Mouse (Mus musculus): ENCODE measurements around the gene Pak1. TPM values are rescaled to one million over a fixed set of nuclear protein-coding genes. Genes with fewer than 3 reads are reported as not detected.

Gene Pak1
- total and polyA plus RNA-seq, 3 experiments: 1.1 to 1.6 (median 1.2) TPM

GRCm38 (mm10) chr7:97867866-97868265 lies 79.5 kb downstream of the Pak1 start:
- no peaks in the 10 kb centered on the region for H3K36me3 ChIP-seq (ENCODE audit: control insufficient read depth, insufficient read depth, low read length)
- no peaks in the 10 kb centered on the region for H3K79me2 ChIP-seq (replicated peaks; ENCODE audit: control insufficient read depth, insufficient read depth, low read length)
- WGBS: 74% methylated on average over 5 of the region's 5 CpGs
- no peak overlapping the region for H3K9ac ChIP-seq (ENCODE audit: low read depth, low read length)
- intact Hi-C loops (cut with DNase I): no loop called here
- DNase-seq: no peak
- TF ChIP-seq POLR2A (IDR thresholded peaks at IDR 0.05; ENCODE audit: insufficient read depth, low read depth, low read length): no peak
- no peak for TF ChIP-seq CTCF (IDR thresholded peaks at IDR 0.05)
- TF ChIP-seq EP300 (IDR thresholded peaks at IDR 0.05; ENCODE audit: insufficient read depth, low read depth, low read length): no peak
- H3K4me1 ChIP-seq (ENCODE audit: control insufficient read depth, insufficient read depth, low read length): no peaks in the 10 kb centered on the region
- H3K27ac ChIP-seq: no peak overlapping the region
- H3K27me3 ChIP-seq (ENCODE audit: control insufficient read depth, insufficient read depth, low read length): no peaks in the 10 kb centered on the region
- H3K4me3 ChIP-seq: no peak overlapping the region

- no peaks in the 10 kb centered on the region for H3K4me1 ChIP-seq (ENCODE audit: control insufficient read depth, insufficient read depth, low read length)
- intact Hi-C loops (cut with DNase I): no loop called here
- WGBS: 88% methylated on average over 1 of the region's 1 CpGs
- H3K36me3 ChIP-seq (ENCODE audit: control insufficient read depth, insufficient read depth, low read length): no peaks in the 10 kb centered on the region
- no peak overlapping the region for H3K27ac ChIP-seq
- H3K9ac ChIP-seq (ENCODE audit: low read depth, low read length): no peak overlapping the region
- DNase-seq: no peak
- no peaks in the 10 kb centered on the region for H3K79me2 ChIP-seq (replicated peaks; ENCODE audit: control insufficient read depth, insufficient read depth, low read length)
- TF ChIP-seq CTCF (IDR thresholded peaks at IDR 0.05) (no peak), EP300 (IDR thresholded peaks at IDR 0.05; ENCODE audit: insufficient read depth, low read depth, low read length) (no peak), POLR2A (IDR thresholded peaks at IDR 0.05; ENCODE audit: insufficient read depth, low read depth, low read length) (no peak)
- H3K4me3 ChIP-seq: no peak overlapping the region
- H3K27me3 ChIP-seq (ENCODE audit: control insufficient read depth, insufficient read depth, low read length): no peaks in the 10 kb centered on the region
Observed at GRCm38 (mm10) chr7:97868766-97869165, 80.4 kb downstream of the Pak1 start.

GRCm38 (mm10) chr7:97872396-97872795 lies 84.1 kb downstream of the Pak1 start:
- intact Hi-C loops (cut with DNase I): no loop called here
- H3K4me1 ChIP-seq (ENCODE audit: control insufficient read depth, insufficient read depth, low read length): no peaks in the 10 kb centered on the region
- no peaks in the 10 kb centered on the region for H3K27me3 ChIP-seq (ENCODE audit: control insufficient read depth, insufficient read depth, low read length)
- WGBS: 92% methylated on average over 4 of the region's 4 CpGs
- H3K9ac ChIP-seq (ENCODE audit: low read depth, low read length): no peak overlapping the region
- H3K79me2 ChIP-seq (replicated peaks; ENCODE audit: control insufficient read depth, insufficient read depth, low read length): no peaks in the 10 kb centered on the region
- H3K36me3 ChIP-seq (ENCODE audit: control insufficient read depth, insufficient read depth, low read length): no peaks in the 10 kb centered on the region
- no peak for TF ChIP-seq POLR2A (IDR thresholded peaks at IDR 0.05; ENCODE audit: insufficient read depth, low read depth, low read length)
- TF ChIP-seq EP300 (IDR thresholded peaks at IDR 0.05; ENCODE audit: insufficient read depth, low read depth, low read length): no peak
- TF ChIP-seq CTCF (IDR thresholded peaks at IDR 0.05): no peak
- no peak overlapping the region for H3K27ac ChIP-seq
- DNase-seq: no peak
- no peak overlapping the region for H3K4me3 ChIP-seq

- Histone ChIP-seq H3K79me2 (replicated peaks; ENCODE audit: control insufficient read depth, insufficient read depth, low read length) (no peaks in the 10 kb centered on the region), H3K4me3 (no peak overlapping the region), H3K4me1 (ENCODE audit: control insufficient read depth, insufficient read depth, low read length) (no peaks in the 10 kb centered on the region), H3K9ac (ENCODE audit: low read depth, low read length) (no peak overlapping the region), H3K27me3 (ENCODE audit: control insufficient read depth, insufficient read depth, low read length) (no peaks in the 10 kb centered on the region), H3K36me3 (ENCODE audit: control insufficient read depth, insufficient read depth, low read length) (no peaks in the 10 kb centered on the region), H3K27ac (no peak overlapping the region)
- TF ChIP-seq CTCF (IDR thresholded peaks at IDR 0.05) (no peak), POLR2A (IDR thresholded peaks at IDR 0.05; ENCODE audit: insufficient read depth, low read depth, low read length) (no peak), EP300 (IDR thresholded peaks at IDR 0.05; ENCODE audit: insufficient read depth, low read depth, low read length) (no peak)
- intact Hi-C loops (cut with DNase I): no loop called here
- DNase-seq: no peak
Observed at GRCm38 (mm10) chr7:97873317-97873716, 85.0 kb downstream of the Pak1 start.

- Histone ChIP-seq H3K27me3 (ENCODE audit: control insufficient read depth, insufficient read depth, low read length) (no peaks in the 10 kb centered on the region), H3K79me2 (replicated peaks; ENCODE audit: control insufficient read depth, insufficient read depth, low read length) (no peaks in the 10 kb centered on the region), H3K4me1 (ENCODE audit: control insufficient read depth, insufficient read depth, low read length) (no peaks in the 10 kb centered on the region), H3K36me3 (ENCODE audit: control insufficient read depth, insufficient read depth, low read length) (no peaks in the 10 kb centered on the region), H3K9ac (ENCODE audit: low read depth, low read length) (no peak overlapping the region), H3K27ac (no peak overlapping the region), H3K4me3 (no peak overlapping the region)
- TF ChIP-seq EP300 (IDR thresholded peaks at IDR 0.05; ENCODE audit: insufficient read depth, low read depth, low read length) (no peak), POLR2A (IDR thresholded peaks at IDR 0.05; ENCODE audit: insufficient read depth, low read depth, low read length) (no peak), CTCF (IDR thresholded peaks at IDR 0.05) (no peak)
- no peak for DNase-seq
- intact Hi-C loops (cut with DNase I): no loop called here
- WGBS: 82% methylated on average over 7 of the region's 7 CpGs
Observed at GRCm38 (mm10) chr7:97877846-97878538, 89.7 kb downstream of the Pak1 start.

GRCm38 (mm10) chr7:97911646-97912045 lies 123.3 kb downstream of the Pak1 start:
- Histone ChIP-seq H3K27me3 (ENCODE audit: control insufficient read depth, insufficient read depth, low read length) (no peaks in the 10 kb centered on the region), H3K79me2 (replicated peaks; ENCODE audit: control insufficient read depth, insufficient read depth, low read length) (no peaks in the 10 kb centered on the region), H3K4me3 (no peak overlapping the region), H3K27ac (no peak overlapping the region), H3K9ac (ENCODE audit: low read depth, low read length) (no peak overlapping the region), H3K4me1 (ENCODE audit: control insufficient read depth, insufficient read depth, low read length) (no peaks in the 10 kb centered on the region), H3K36me3 (ENCODE audit: control insufficient read depth, insufficient read depth, low read length) (no peaks in the 10 kb centered on the region)
- DNase-seq: no peak
- WGBS: 28% methylated on average over 3 of the region's 3 CpGs
- TF ChIP-seq POLR2A (IDR thresholded peaks at IDR 0.05; ENCODE audit: insufficient read depth, low read depth, low read length) (no peak), CTCF (IDR thresholded peaks at IDR 0.05) (no peak), EP300 (IDR thresholded peaks at IDR 0.05; ENCODE audit: insufficient read depth, low read depth, low read length) (no peak)
- intact Hi-C loops (cut with DNase I): no loop called here
